Mouse (Mus musculus): Measurements from ENCODE around the gene Ckmt2. TPM values are rescaled to one million over a fixed set of nuclear protein-coding genes. Genes with fewer than 3 reads are reported as not detected.

Ckmt2 gene
- polyA plus RNA-seq, 1 experiment from 2014 or later = not detected

GRCm38 (mm10) chr13:91908202-91908980, 31.7 kb upstream of the Ckmt2 start:
- Histone ChIP-seq H3K4me1 (ENCODE audit: control insufficient read depth, insufficient read depth, low read length) (no peaks in the 10 kb centered on the region), H3K4me3 (ENCODE audit: low read depth, low read length) (no peak overlapping the region), H3K27ac (ENCODE audit: low read depth, low read length) (no peak overlapping the region), H3K9me3 (ENCODE audit: control insufficient read depth, low read length) (no peaks in the 10 kb centered on the region), H3K4me2 (ENCODE audit: low read depth, low read length) (no peak overlapping the region), H3K36me3 (ENCODE audit: control insufficient read depth, insufficient read depth, low read length) (no peaks in the 10 kb centered on the region), H3K9ac (replicated peaks; ENCODE audit: low read depth, low read length) (no peak overlapping the region), H3K27me3 (ENCODE audit: control insufficient read depth, insufficient read depth, low read length) (no peaks in the 10 kb centered on the region)
- peak; percentile 94 for ATAC-seq (ENCODE audit: low read depth)
- 45% methylated on average over 10 of the region's 10 CpGs for WGBS

GRCm38 (mm10) chr13:91906338-91906737, 29.7 kb upstream of the Ckmt2 start:
- Histone ChIP-seq H3K4me3 (ENCODE audit: low read depth, low read length) (no peak overlapping the region), H3K9ac (replicated peaks; ENCODE audit: low read depth, low read length) (no peak overlapping the region), H3K4me1 (ENCODE audit: control insufficient read depth, insufficient read depth, low read length) (no peaks in the 10 kb centered on the region), H3K27me3 (ENCODE audit: control insufficient read depth, insufficient read depth, low read length) (no peaks in the 10 kb centered on the region), H3K4me2 (ENCODE audit: low read depth, low read length) (no peak overlapping the region), H3K9me3 (ENCODE audit: control insufficient read depth, low read length) (no peaks in the 10 kb centered on the region), H3K27ac (ENCODE audit: low read depth, low read length) (no peak overlapping the region), H3K36me3 (ENCODE audit: control insufficient read depth, insufficient read depth, low read length) (no peaks in the 10 kb centered on the region)
- 70% methylated on average over 3 of the region's 3 CpGs for WGBS
- no peak for ATAC-seq (ENCODE audit: low read depth)

DNA sequence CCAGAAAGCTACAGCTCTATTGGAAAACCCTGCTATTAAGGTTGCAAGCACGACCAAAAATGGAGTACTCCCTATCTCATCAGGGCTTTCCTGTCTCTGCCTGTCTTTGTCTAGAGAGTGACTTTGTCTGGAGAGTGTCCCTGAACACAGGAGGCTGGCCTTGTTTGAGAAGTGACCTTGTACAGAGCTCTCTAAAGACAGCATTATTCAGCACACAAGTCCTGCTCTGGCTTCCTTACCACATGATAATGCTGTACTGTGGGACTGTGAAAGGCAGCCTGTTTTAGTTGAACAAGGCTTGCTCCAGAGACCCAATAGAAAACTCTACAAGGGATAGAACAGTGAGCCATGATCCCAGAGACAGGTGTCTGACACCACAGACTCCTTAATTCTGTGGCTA, 19.8 kb upstream of the Ckmt2 start:
- no peak overlapping the region for H3K4me3 ChIP-seq (ENCODE audit: low read depth, low read length)
- H3K4me2 ChIP-seq (ENCODE audit: low read depth, low read length) = no peak overlapping the region
- 63% methylated on average over 1 of the region's 1 CpGs for WGBS
- H3K9ac ChIP-seq (replicated peaks; ENCODE audit: low read depth, low read length) = no peak overlapping the region
- no peaks in the 10 kb centered on the region for H3K27me3 ChIP-seq (ENCODE audit: control insufficient read depth, insufficient read depth, low read length)
- H3K36me3 ChIP-seq (ENCODE audit: control insufficient read depth, insufficient read depth, low read length) = no peaks in the 10 kb centered on the region
- no peak overlapping the region for H3K27ac ChIP-seq (ENCODE audit: low read depth, low read length)
- no peaks in the 10 kb centered on the region for H3K9me3 ChIP-seq (ENCODE audit: control insufficient read depth, low read length)
- no peaks in the 10 kb centered on the region for H3K4me1 ChIP-seq (ENCODE audit: control insufficient read depth, insufficient read depth, low read length)
- no peak for ATAC-seq (ENCODE audit: low read depth)

DNA sequence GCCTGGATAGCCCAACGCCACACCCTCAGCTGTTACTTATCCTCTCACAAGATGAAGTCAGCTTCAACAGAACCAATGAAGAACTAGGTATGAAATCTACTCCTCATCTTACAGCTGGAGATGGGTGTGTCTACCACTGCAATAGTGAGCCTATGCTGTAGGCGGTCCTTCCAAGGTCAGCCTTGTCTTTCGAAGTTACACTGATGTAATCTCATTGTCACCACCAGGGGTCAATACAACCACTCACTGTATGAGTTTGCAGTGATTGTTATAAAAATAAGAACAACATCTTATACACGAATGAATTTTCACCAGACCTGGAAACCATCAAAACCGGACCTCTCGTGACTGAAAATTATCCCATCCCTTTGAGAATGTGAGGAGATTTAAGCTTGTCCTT, 16.4 kb upstream of the Ckmt2 start:
- 88% methylated on average over 6 of the region's 6 CpGs for WGBS
- Histone ChIP-seq H3K36me3 (ENCODE audit: control insufficient read depth, insufficient read depth, low read length) (no peaks in the 10 kb centered on the region), H3K4me2 (ENCODE audit: low read depth, low read length) (no peak overlapping the region), H3K9me3 (ENCODE audit: control insufficient read depth, low read length) (no peaks in the 10 kb centered on the region), H3K4me1 (ENCODE audit: control insufficient read depth, insufficient read depth, low read length) (no peaks in the 10 kb centered on the region), H3K27me3 (ENCODE audit: control insufficient read depth, insufficient read depth, low read length) (no peaks in the 10 kb centered on the region), H3K9ac (replicated peaks; ENCODE audit: low read depth, low read length) (no peak overlapping the region), H3K27ac (ENCODE audit: low read depth, low read length) (no peak overlapping the region), H3K4me3 (ENCODE audit: low read depth, low read length) (no peak overlapping the region)
- ATAC-seq (ENCODE audit: low read depth) = no peak; the same call in 1 of the 2 replicates

DNA sequence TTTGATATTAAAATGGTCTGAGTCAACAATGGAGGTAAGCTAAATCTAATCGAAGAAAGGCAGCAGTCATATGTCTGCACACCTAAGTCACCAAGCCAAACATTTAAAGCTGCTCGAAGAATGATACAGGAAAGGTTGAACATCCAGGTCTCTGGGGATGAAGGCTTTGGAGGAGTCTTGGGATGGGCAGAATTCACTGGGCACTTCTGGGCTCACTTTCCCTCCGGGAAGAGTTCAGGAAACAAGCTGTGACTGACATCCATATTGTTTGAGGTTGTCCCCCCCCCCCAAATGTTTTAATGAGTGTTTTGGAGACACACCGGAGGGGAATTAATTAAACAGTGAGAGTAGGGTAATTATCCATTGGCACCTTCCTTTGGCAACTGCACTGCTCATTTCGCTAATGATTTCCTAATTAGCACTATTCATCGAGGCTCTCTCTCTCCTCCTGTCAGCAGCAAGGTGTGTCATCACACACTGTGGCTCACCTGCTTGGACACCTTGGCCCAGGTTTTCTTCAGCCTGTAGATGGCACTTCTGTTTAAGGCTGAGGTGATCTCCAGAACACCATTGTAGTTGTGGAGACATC, 13.4 kb upstream of the Ckmt2 start:
- no peak for ATAC-seq (ENCODE audit: low read depth)
- Histone ChIP-seq H3K27ac (ENCODE audit: low read depth, low read length) (no peak overlapping the region), H3K36me3 (ENCODE audit: control insufficient read depth, insufficient read depth, low read length) (no peaks in the 10 kb centered on the region), H3K4me3 (ENCODE audit: low read depth, low read length) (no peak overlapping the region), H3K27me3 (ENCODE audit: control insufficient read depth, insufficient read depth, low read length) (no peaks in the 10 kb centered on the region), H3K9me3 (ENCODE audit: control insufficient read depth, low read length) (no peaks in the 10 kb centered on the region), H3K9ac (replicated peaks; ENCODE audit: low read depth, low read length) (no peak overlapping the region), H3K4me2 (ENCODE audit: low read depth, low read length) (no peak overlapping the region), H3K4me1 (ENCODE audit: control insufficient read depth, insufficient read depth, low read length) (no peaks in the 10 kb centered on the region)
- 78% methylated on average over 6 of the region's 6 CpGs for WGBS

GRCm38 (mm10) chr13:91884714-91885386, 8.2 kb upstream of the Ckmt2 start:
- ATAC-seq (ENCODE audit: low read depth) = no peak
- H3K9me3 ChIP-seq (ENCODE audit: control insufficient read depth, low read length) = no peaks in the 10 kb centered on the region
- WGBS = 88% methylated on average over 5 of the region's 5 CpGs

GRCm38 (mm10) chr13:91881837-91882480, 5.3 kb upstream of the Ckmt2 start:
- H3K27ac ChIP-seq (ENCODE audit: low read depth, low read length) = no peak overlapping the region
- no peak overlapping the region for H3K9ac ChIP-seq (replicated peaks; ENCODE audit: low read depth, low read length)
- H3K36me3 ChIP-seq (ENCODE audit: control insufficient read depth, insufficient read depth, low read length) = no peaks in the 10 kb centered on the region
- 0 out of 2 replicates have a peak, but pooled peaks have one; percentile 66 for ATAC-seq (ENCODE audit: low read depth)
- 65% methylated on average over 9 of the region's 9 CpGs for WGBS
- no peak overlapping the region for H3K4me2 ChIP-seq (ENCODE audit: low read depth, low read length)
- no peaks in the 10 kb centered on the region for H3K9me3 ChIP-seq (ENCODE audit: control insufficient read depth, low read length)
- H3K27me3 ChIP-seq (ENCODE audit: control insufficient read depth, insufficient read depth, low read length) = no peaks in the 10 kb centered on the region
- H3K4me1 ChIP-seq (ENCODE audit: control insufficient read depth, insufficient read depth, low read length) = no peaks in the 10 kb centered on the region
- H3K4me3 ChIP-seq (ENCODE audit: low read depth, low read length) = no peak overlapping the region

More at GRCm38 (mm10) chr13:91884714-91885386, 8.2 kb upstream of the Ckmt2 start:
- Histone ChIP-seq H3K36me3 (ENCODE audit: control insufficient read depth, insufficient read depth, low read length) (no peaks in the 10 kb centered on the region), H3K27me3 (ENCODE audit: control insufficient read depth, insufficient read depth, low read length) (no peaks in the 10 kb centered on the region), H3K4me2 (ENCODE audit: low read depth, low read length) (no peak overlapping the region), H3K9ac (replicated peaks; ENCODE audit: low read depth, low read length) (no peak overlapping the region), H3K4me1 (ENCODE audit: control insufficient read depth, insufficient read depth, low read length) (no peaks in the 10 kb centered on the region), H3K27ac (ENCODE audit: low read depth, low read length) (no peak overlapping the region), H3K4me3 (ENCODE audit: low read depth, low read length) (no peak overlapping the region)

- Histone ChIP-seq H3K9ac (replicated peaks; ENCODE audit: low read depth, low read length) (no peak overlapping the region), H3K27ac (ENCODE audit: low read depth, low read length) (no peak overlapping the region)
Observed at GRCm38 (mm10) chr13:91880256-91880655, 3.6 kb upstream of the Ckmt2 start.

More at GRCm38 (mm10) chr13:91880256-91880655, 3.6 kb upstream of the Ckmt2 start:
- ATAC-seq (ENCODE audit: low read depth) = no peak
- H3K36me3 ChIP-seq (ENCODE audit: control insufficient read depth, insufficient read depth, low read length) = no peaks in the 10 kb centered on the region
- H3K4me2 ChIP-seq (ENCODE audit: low read depth, low read length) = no peak overlapping the region
- no peaks in the 10 kb centered on the region for H3K27me3 ChIP-seq (ENCODE audit: control insufficient read depth, insufficient read depth, low read length)
- no peak overlapping the region for H3K4me3 ChIP-seq (ENCODE audit: low read depth, low read length)
- H3K9me3 ChIP-seq (ENCODE audit: control insufficient read depth, low read length) = no peaks in the 10 kb centered on the region
- 89% methylated on average over 4 of the region's 4 CpGs for WGBS
- no peaks in the 10 kb centered on the region for H3K4me1 ChIP-seq (ENCODE audit: control insufficient read depth, insufficient read depth, low read length)

Data from neural tube, embryonic 14.5 days (tissue).